Mouse (Mus musculus) small intestine, adult 2 months (tissue): ENCODE data around the gene Shcbp1l. TPM values are rescaled to one million over a fixed set of nuclear protein-coding genes. Genes with fewer than 3 reads are reported as not detected.
"Not testable (repeated sequence)": the region's sequence is repeated elsewhere in the genome, so short reads cannot be mapped to it uniquely, and the experiment has no call there.

Source experiments
- H3K27ac ChIP-seq: fragments of 200-500 bp; 2 replicates; pipeline ENCODE4 v1.5.1; 2012; ENCODE audit warnings: low read depth, low read length, control low read depth, inconsistent platforms; ENCODE audit not compliant: insufficient read depth
- H3K27me3 ChIP-seq: fragments of 200-500 bp; 2 replicates; pipeline ENCODE4 v1.6.1; 2012; ENCODE audit warnings: mild to moderate bottlenecking, moderate library complexity, low read length, inconsistent platforms; ENCODE audit not compliant: control insufficient read depth, insufficient read depth
- H3K36me3 ChIP-seq: fragments of 200-500 bp; 2 replicates; pipeline ENCODE4 v1.6.1; 2012; ENCODE audit warnings: mild to moderate bottlenecking, low read length, control low read depth, inconsistent platforms; ENCODE audit not compliant: control insufficient read depth, insufficient read depth
- H3K4me1 ChIP-seq: fragments of 200-500 bp; 2 replicates; pipeline ENCODE4 v1.6.1; 2012; ENCODE audit warnings: low read length, inconsistent platforms, mixed read lengths; ENCODE audit not compliant: control insufficient read depth, insufficient read depth, insufficient read length
- H3K4me3 ChIP-seq: fragments of 200-500 bp; 2 replicates; pipeline ENCODE4 v1.5.1; 2012; ENCODE audit warnings: low read depth, mild to moderate bottlenecking, control low read depth, inconsistent platforms, low read length, moderate library complexity
- CTCF ChIP-seq: fragments of 200-500 bp; IDR thresholded peaks from 2 replicates; pipeline ENCODE4 v1.5.1; 2012; ENCODE audit warnings: low read depth, mild to moderate bottlenecking, control low read depth, inconsistent platforms, low read length, moderate library complexity, mixed read lengths; ENCODE audit not compliant: insufficient replicate concordance, insufficient read length; ENCODE audit errors: extremely low read depth
- POLR2A ChIP-seq: fragments of 200-500 bp; IDR thresholded peaks from 2 replicates; pipeline ENCODE4 v1.6.1; 2012; ENCODE audit warnings: low read depth, mild to moderate bottlenecking, control low read depth, inconsistent platforms, low read length, moderate library complexity
- WGBS: fragments of 180-500 bp; shearing (Covaris S2); methylation state at CpG from one replicate; pipeline ENCODE4 v1.1.7; 2018; 5-methylcytosine and 5-hydroxymethylcytosine counted together
- polyA plus RNA-seq: library from polyadenylated mRNA; depleted of rRNA; stranded (reverse); fragments of >200 nt; gene quantifications from 2 replicates; pipeline ENCODE4 v1.2.3, GENCODE M21; 2012; rRNA removed

Gene Shcbp1l
- polyA plus RNA-seq = not detected in 2 replicates

- WGBS = 5% methylated on average over 60 of the region's 60 CpGs
- no peak for TF ChIP-seq CTCF
- no peak for TF ChIP-seq POLR2A
- peak within 1 kb of the TSS; percentile 63 for H3K4me3 ChIP-seq
- H3K4me1 ChIP-seq = peaks cover 13% of the 10 kb centered on the region
- H3K36me3 ChIP-seq = no peaks in the 10 kb centered on the region
- H3K27me3 ChIP-seq = no peaks in the 10 kb centered on the region; the same call in 1 of the 2 replicates
- no peak within 1 kb of the TSS for H3K27ac ChIP-seq
Measured at GRCm38 (mm10) chr1:153424770-153425584, at the start of gene Shcbp1l. Gene Shcbp1l (plus strand): TSS chr1:153425162.

- TF ChIP-seq CTCF = no peak
- no peak for TF ChIP-seq POLR2A
- WGBS = 62% methylated on average over 6 of the region's 6 CpGs
- H3K27me3 ChIP-seq = no peaks in the 10 kb centered on the region
- no peaks in the 10 kb centered on the region for H3K4me1 ChIP-seq
- no peak overlapping the region for H3K27ac ChIP-seq
- no peak overlapping the region for H3K4me3 ChIP-seq
- no peaks in the 10 kb centered on the region for H3K36me3 ChIP-seq
Measured at GRCm38 (mm10) chr1:153376446-153376845, 48.5 kb upstream of the Shcbp1l start.

- Histone ChIP-seq H3K27ac (no peak overlapping the region), H3K4me3 (no peak overlapping the region), H3K27me3 (no peaks in the 10 kb centered on the region), H3K36me3 (no peaks in the 10 kb centered on the region), H3K4me1 (no peaks in the 10 kb centered on the region)
- whole genome bisulfite sequencing = 56% methylated on average over 6 of the region's 6 CpGs
- TF ChIP-seq CTCF = no peak
- TF ChIP-seq POLR2A = no peak
Measured at GRCm38 (mm10) chr1:153378587-153378986, 46.4 kb upstream of the Shcbp1l start.

GRCm38 (mm10) chr1:153379832-153380231 lies 45.1 kb upstream of the Shcbp1l start:
- Histone ChIP-seq H3K27me3 (no peaks in the 10 kb centered on the region), H3K27ac (no peak overlapping the region)
- 77% methylated on average over 5 of the region's 5 CpGs for WGBS

GRCm38 (mm10) chr1:153380746-153381282 lies 44.1 kb upstream of the Shcbp1l start:
- no peak overlapping the region for H3K27ac ChIP-seq
- WGBS = 87% methylated on average over 9 of the region's 9 CpGs
- no peak overlapping the region for H3K4me3 ChIP-seq
- TF ChIP-seq POLR2A = no peak
- no peak for TF ChIP-seq CTCF
- H3K27me3 ChIP-seq = no peaks in the 10 kb centered on the region
- no peaks in the 10 kb centered on the region for H3K4me1 ChIP-seq
- H3K36me3 ChIP-seq = no peaks in the 10 kb centered on the region

More at GRCm38 (mm10) chr1:153379832-153380231, 45.1 kb upstream of the Shcbp1l start:
- TF ChIP-seq CTCF = no peak
- no peak for TF ChIP-seq POLR2A
- no peak overlapping the region for H3K4me3 ChIP-seq
- no peaks in the 10 kb centered on the region for H3K36me3 ChIP-seq
- no peaks in the 10 kb centered on the region for H3K4me1 ChIP-seq

GRCm38 (mm10) chr1:153385081-153385480 lies 39.9 kb upstream of the Shcbp1l start:
- no peak for TF ChIP-seq CTCF
- no peak for TF ChIP-seq POLR2A
- no peak overlapping the region for H3K4me3 ChIP-seq
- H3K4me1 ChIP-seq = no peaks in the 10 kb centered on the region
- H3K36me3 ChIP-seq = no peaks in the 10 kb centered on the region
- WGBS = 75% methylated on average over 6 of the region's 6 CpGs
- no peak overlapping the region for H3K27ac ChIP-seq
- no peaks in the 10 kb centered on the region for H3K27me3 ChIP-seq

GRCm38 (mm10) chr1:153385661-153386060 lies 39.3 kb upstream of the Shcbp1l start:
- H3K36me3 ChIP-seq = not testable (repeated sequence)
- 82% methylated on average over 5 of the region's 5 CpGs for WGBS

More at GRCm38 (mm10) chr1:153385661-153386060, 39.3 kb upstream of the Shcbp1l start:
- not testable (repeated sequence) for H3K27me3 ChIP-seq, H3K4me1 ChIP-seq, H3K4me3 ChIP-seq, H3K27ac ChIP-seq
